Mouse (Mus musculus): Measurements from ENCODE around the gene Fbxo10.
"Not testable (repeated sequence)": the region's sequence is repeated elsewhere in the genome, so short reads cannot be mapped to it uniquely, and the experiment has no call there.

Gene Fbxo10

DNA sequence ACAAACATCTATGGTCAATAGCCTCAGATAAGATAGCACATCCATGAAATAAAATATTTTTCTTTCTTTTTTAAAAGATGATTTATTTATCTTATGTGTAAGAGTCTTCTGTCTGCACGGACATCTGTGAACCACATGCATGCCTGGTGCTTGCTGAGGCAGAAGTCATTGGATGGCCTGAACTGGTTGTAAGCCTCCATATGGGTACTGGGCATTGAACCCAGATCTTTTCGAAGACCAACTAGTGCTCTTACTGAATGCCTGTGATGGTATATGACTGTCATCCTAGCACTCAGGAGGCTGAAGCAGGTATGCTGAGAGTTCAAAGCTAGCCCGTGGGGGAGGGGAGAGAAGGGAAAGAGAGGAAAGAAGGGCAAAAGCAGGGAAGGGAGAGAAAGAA lies 86.3 kb downstream of the Fbxo10 start:
- peak; percentile 24 for DNase-seq

DNA sequence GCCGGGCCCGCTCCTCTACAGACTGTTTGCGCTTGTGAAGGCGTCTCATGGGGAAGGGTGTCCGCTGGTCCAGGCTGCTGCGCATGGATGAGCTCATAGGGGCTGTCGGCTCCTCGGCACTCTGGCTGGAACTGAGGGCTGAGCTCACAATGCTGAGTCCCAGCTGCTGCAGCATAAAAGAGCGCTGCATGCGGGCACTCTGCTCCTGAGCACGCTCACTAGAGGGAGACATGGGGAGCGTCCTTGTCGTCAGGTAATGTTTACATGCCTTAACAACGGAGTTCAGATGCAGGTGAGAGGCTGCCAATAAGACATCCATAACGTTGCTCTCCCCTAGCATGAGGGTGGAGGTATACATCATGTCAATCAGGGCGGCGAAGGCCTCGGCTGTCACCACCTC lies 89.6 kb downstream of the Fbxo10 start:
- DNase-seq = no peak

DNA sequence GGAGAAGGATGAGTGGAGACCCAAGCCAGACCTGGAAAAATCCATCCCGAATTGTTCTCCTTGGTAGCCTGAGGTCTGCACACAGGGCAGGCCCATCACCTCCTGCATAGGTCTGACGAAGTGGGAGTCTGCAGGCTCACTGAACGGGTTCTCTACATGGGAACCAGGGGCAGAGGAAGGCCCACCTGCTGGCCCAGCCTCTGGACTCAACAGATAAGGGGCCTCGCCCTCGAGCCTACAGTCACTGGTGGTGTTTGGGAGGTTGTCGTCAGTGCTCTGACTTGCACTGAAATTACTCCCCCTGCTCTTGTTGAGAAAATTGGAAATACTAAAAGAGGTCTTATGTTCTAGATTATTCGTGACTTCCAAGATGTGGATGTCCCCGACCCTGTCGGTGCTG lies 90.6 kb downstream of the Fbxo10 start:
- no peak for DNase-seq

DNA sequence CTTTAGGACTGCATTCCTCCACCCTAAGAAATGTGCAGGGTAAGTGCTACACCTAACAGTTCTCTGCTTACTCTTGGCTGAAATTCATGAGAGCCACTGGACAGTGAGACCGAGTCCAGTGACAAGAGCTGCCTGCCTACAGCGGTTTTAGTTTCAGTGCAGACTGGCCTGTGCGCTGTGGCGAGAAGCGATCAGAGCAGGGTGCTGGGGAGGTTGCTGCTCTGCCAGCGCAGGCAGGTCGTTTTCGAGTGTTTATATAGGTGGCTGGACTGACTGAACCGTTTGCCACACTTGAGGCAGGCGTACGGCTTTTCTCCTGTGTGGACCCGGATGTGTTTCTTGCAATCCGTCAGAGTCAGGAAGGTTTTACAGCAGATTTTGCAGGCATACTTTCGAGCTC lies 91.2 kb downstream of the Fbxo10 start:
- not testable (repeated sequence) for DNase-seq

DNA sequence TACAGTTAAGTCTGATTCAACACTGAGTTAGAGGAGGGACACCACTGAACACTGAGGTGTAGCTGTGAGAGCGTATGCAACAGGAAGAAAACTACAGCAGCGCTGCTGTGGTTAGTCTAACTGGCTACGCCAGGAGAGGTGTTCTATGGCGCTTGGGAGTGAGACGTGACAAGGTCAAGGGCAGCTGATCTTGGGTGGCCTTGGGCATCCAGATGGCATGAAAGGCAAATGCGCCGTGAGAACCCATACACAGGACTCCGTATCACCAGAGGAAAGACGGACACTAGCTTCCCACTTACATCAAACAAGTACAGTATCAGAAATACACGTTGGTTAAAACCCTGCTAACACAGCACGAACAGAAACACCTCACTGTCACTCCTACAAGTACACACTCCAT lies 92.1 kb downstream of the Fbxo10 start:
- not testable (repeated sequence) for DNase-seq

DNA sequence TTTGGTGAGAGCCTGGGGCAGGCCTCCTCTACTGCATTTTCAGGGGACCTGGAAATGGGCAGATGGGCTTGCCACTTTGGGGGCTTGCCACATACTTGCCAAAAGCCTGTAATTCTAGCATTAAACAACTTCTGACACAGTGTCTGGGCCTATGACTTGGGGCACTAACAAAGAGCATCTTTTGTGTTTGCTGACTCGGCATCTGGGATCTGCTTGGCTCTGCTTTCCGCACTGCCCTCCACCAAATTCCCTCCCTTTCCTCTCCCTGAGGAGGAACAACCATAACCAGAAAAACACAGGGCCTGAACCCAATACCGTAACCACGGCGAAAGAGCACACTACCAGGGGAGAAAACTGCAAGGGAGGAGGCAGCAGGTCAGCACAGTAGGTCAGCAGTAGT lies 93.8 kb downstream of the Fbxo10 start:
- DNase-seq = no peak
